Comparison of ENCODE assay signal across 13 mouse cellular contexts in the genomic region with DNA sequence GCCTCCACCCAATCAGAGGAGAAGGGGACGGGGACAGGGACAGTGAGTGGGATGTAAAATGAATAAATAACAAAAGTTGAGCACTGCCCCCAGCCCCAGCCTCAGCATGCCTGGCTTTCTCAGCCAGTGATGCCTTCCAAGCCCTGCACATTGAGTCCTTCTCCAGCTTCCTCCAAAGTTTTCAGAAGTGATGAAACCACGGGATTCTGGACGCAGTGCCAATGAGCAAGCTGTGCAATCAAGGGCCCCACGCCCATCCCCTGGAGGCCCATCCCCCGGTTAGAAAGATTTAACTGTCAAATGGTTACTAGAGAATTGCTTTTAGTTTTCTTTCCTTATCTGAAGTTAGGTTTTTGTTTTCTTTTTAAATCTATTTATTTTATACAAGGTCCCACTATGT. TPM values are rescaled to one million over a fixed set of nuclear protein-coding genes. Genes with fewer than 3 reads are reported as not detected.
DNase-seq lines count a peak whose midpoint lies in the region; ATAC-seq and TF ChIP-seq lines count a peak whose summit lies in the region.
"Had no signal": no experiment of that assay in that cellular context is flagged by ENCODE, and none has a peak within 500 bp of the region (broad histone marks: within the 10 kb centered on the region; RNA-seq: fewer than 3 reads in every experiment).

No protein-coding gene starts in this region.

- no peak for TF ChIP-seq EP300 in heart, postnatal 0 days (IDR thresholded peaks at IDR 0.05; ENCODE audit: low read depth)

- H3K4me1 ChIP-seq in heart, embryonic 10.5 days = peaks cover 13% of the 10 kb centered on the region
- H3K4me1 ChIP-seq in heart, postnatal 0 days (ENCODE audit: control insufficient read depth, insufficient read depth) = peaks cover 4% of the 10 kb centered on the region; the same call in 1 of the 2 replicates

- 68% methylated on average over 5 of the region's 5 CpGs for WGBS in heart, embryonic 10.5 days
- 45% methylated on average over 5 of the region's 5 CpGs for WGBS in heart, postnatal 0 days

- ATAC-seq in heart, postnatal 0 days (ENCODE audit: insufficient read depth, low read depth) = no peak
- ATAC-seq in granulocyte monocyte progenitor cell, adult 5-6 weeks (replicated peaks; ENCODE audit: poor library complexity, severe bottlenecking) = no peak
- ATAC-seq in monocyte, adult 5-6 weeks (replicated peaks; ENCODE audit: insufficient number of reproducible peaks, low FRiP score, low TSS enrichment, poor library complexity, severe bottlenecking) = no peak
- ATAC-seq: forebrain, embryonic 15.5 days; hindbrain, postnatal 0 days had no signal

- H3K27me3 ChIP-seq in heart, embryonic 10.5 days (ENCODE audit: insufficient read depth, poor library complexity, severe bottlenecking) = no peaks in the 10 kb centered on the region
- no peaks in the 10 kb centered on the region for H3K27me3 ChIP-seq in heart, postnatal 0 days (ENCODE audit: control insufficient read depth, insufficient read depth, low read length)
- H3K27me3 ChIP-seq: forebrain, embryonic 15.5 days; heart, embryonic 13.5 days had no signal

- H3K9ac ChIP-seq in heart, postnatal 0 days (replicated peaks; ENCODE audit: low read depth, low read length) = 0 out of 2 replicates have a peak overlapping the region, but pooled peaks have one; percentile 12
- H3K9ac ChIP-seq: forebrain, embryonic 15.5 days; heart, embryonic 13.5 days; liver, embryonic 14.5 days had no signal

- no peak for TF ChIP-seq CTCF in heart, postnatal 0 days (IDR thresholded peaks at IDR 0.05; ENCODE audit: low read depth)

- H3K27ac ChIP-seq in heart, embryonic 10.5 days = no peak overlapping the region
- no peak overlapping the region for H3K27ac ChIP-seq in heart, postnatal 0 days (ENCODE audit: low read depth)
- H3K27ac ChIP-seq: forebrain, embryonic 15.5 days; heart, embryonic 13.5 days; hindbrain, postnatal 0 days; liver, embryonic 14.5 days had no signal

- peak; percentile 97 for DNase-seq in heart, adult 11 months
- DNase-seq in heart, embryonic 10.5 days (ENCODE audit: low spot score) = no peak
- peak; percentile 41 for DNase-seq in urinary bladder, postnatal 14 days (ENCODE audit: low spot score)
- no peak for DNase-seq in urinary bladder, adult 2 months (ENCODE audit: low spot score)
- DNase-seq in heart, postnatal 0 days (ENCODE audit: low spot score) = no peak
- no peak for DNase-seq in kidney, adult 8-10 months

- H3K36me3 ChIP-seq in heart, embryonic 10.5 days = 0 out of 2 replicates have a peak, but pooled peaks cover 5% of the 10 kb centered on the region
- no peaks in the 10 kb centered on the region for H3K36me3 ChIP-seq in heart, postnatal 0 days (replicated peaks; ENCODE audit: control insufficient read depth, insufficient read depth, low read length)
- H3K36me3 ChIP-seq: forebrain, embryonic 15.5 days had no signal

- H3K4me2 ChIP-seq in heart, postnatal 0 days (ENCODE audit: low read depth, low read length) = no peak overlapping the region
- H3K4me2 ChIP-seq: forebrain, embryonic 15.5 days; heart, embryonic 13.5 days had no signal

- H3K4me3 ChIP-seq in heart, embryonic 10.5 days = no peak overlapping the region
- H3K4me3 ChIP-seq in heart, postnatal 0 days (ENCODE audit: low read depth, low read length) = no peak overlapping the region
- H3K4me3 ChIP-seq: forebrain, embryonic 15.5 days; heart, embryonic 13.5 days had no signal

- H3K9me3 ChIP-seq in heart, embryonic 10.5 days = no peaks in the 10 kb centered on the region
- no peaks in the 10 kb centered on the region for H3K9me3 ChIP-seq in heart, postnatal 0 days (replicated peaks; ENCODE audit: control insufficient read depth, low read length)
- H3K9me3 ChIP-seq: forebrain, embryonic 15.5 days; G1E; heart, embryonic 13.5 days had no signal

RNA-seq across cellular contexts. Expression of a gene that starts 2.1 kb away (rescaled TPM):
- 114 and 134 TPM in 2 replicates for polyA plus RNA-seq in heart, embryonic 10.5 days (2016; fragmentation: Nextera tagmentation; extraction: Ambion mirVana)
- 89.9 and 92.4 TPM in 2 replicates for polyA plus RNA-seq in urinary bladder, adult 2 months (2012; rRNA removed)
- 58.5 and 70.1 TPM in 2 replicates for total RNA-seq in heart, postnatal 0 days (2014; rRNA removed; ENCODE audit: low replicate concordance)
- 104 and 110 TPM in 2 replicates for polyA plus RNA-seq in heart, postnatal 0 days (2015; fragmentation: Nextera tagmentation; extraction: Ambion mirVana)
- total RNA-seq in granulocyte monocyte progenitor cell, adult 5-6 weeks (2014; fragmentation: Nextera tagmentation) = 58.9 and 83.9 TPM in 2 replicates
- total RNA-seq in granulocyte monocyte progenitor cell, adult 5-6 weeks (2017) = 73.6 and 78.2 TPM in 2 replicates
- total RNA-seq in monocyte, adult 5-6 weeks (2017) = 33.5 to 44.1 TPM (median 34.3 TPM) in 3 replicates

RNA-seq across cellular contexts. Expression of a gene that starts 9.1 kb away (rescaled TPM):
- 27.4 and 36.6 TPM in 2 replicates for polyA plus RNA-seq in heart, embryonic 10.5 days (2016; fragmentation: Nextera tagmentation; extraction: Ambion mirVana)
- 10.6 and 12.8 TPM in 2 replicates for polyA plus RNA-seq in urinary bladder, adult 2 months (2012; rRNA removed)
- total RNA-seq in heart, postnatal 0 days (2014; rRNA removed; ENCODE audit: low replicate concordance) = 3.5 and 8.0 TPM in 2 replicates
- polyA plus RNA-seq in heart, postnatal 0 days (2015; fragmentation: Nextera tagmentation; extraction: Ambion mirVana) = 12.6 and 13.3 TPM in 2 replicates
- 18.0 and 18.1 TPM in 2 replicates for total RNA-seq in granulocyte monocyte progenitor cell, adult 5-6 weeks (2014; fragmentation: Nextera tagmentation)
- total RNA-seq in granulocyte monocyte progenitor cell, adult 5-6 weeks (2017) = 16.4 and 18.1 TPM in 2 replicates
- total RNA-seq in monocyte, adult 5-6 weeks (2017) = 11.0 to 20.2 TPM (median 14.8 TPM) in 3 replicates

Comparison
In these comparisons a context has a peak if more than half of its experiments do, and no peak if none do; other contexts are left out.
1. DNase-seq: peak in heart, adult 11 months (single experiment) and urinary bladder, postnatal 14 days (single experiment); none in heart, embryonic 10.5 days (single experiment), urinary bladder, adult 2 months (single experiment), heart, postnatal 0 days (single experiment) and kidney, adult 8-10 months (0 of 2).